Mouse (Mus musculus) hindbrain, embryonic 15.5 days (tissue): ENCODE measurements at regions not wholly inside any gene's neighbourhood (a gene's known extent, or its start where the extent isn't known, plus 50 kb on each side); places are given as distances from the start of the nearest gene placed in this dataset.
A peak's percentile ranks its signal among the peaks of the same experiment; 100 is the strongest.

Experiments used
- ATAC-seq: fragments of 200-750 bp; cut with Nextera tagmentation; 2 replicates; pipeline ENCODE4 v1.8.0; 2017; ENCODE audit warnings: low read depth, moderate number of reproducible peaks, moderate TSS enrichment; ENCODE audit not compliant: low FRiP score
- H3K27ac ChIP-seq: fragments of 300-500 bp; sonication (generic); replicated peaks from 2 replicates; pipeline ENCODE4 v1.5.1; 2015; ENCODE audit warnings: mild to moderate bottlenecking, inconsistent platforms
- H3K27me3 ChIP-seq: fragments of 300-500 bp; sonication (generic); 2 replicates; pipeline ENCODE4 v1.6.1; 2015; ENCODE audit warnings: control low read depth, inconsistent platforms
- H3K36me3 ChIP-seq: fragments of 300-500 bp; sonication (generic); 2 replicates; pipeline ENCODE4 v1.6.1; 2015; ENCODE audit warnings: control low read depth, inconsistent platforms
- H3K4me1 ChIP-seq: fragments of 300-500 bp; sonication (generic); replicated peaks from 2 replicates; pipeline ENCODE4 v1.6.1; 2015; ENCODE audit warnings: control low read depth, inconsistent platforms
- H3K4me2 ChIP-seq: fragments of 300-500 bp; sonication (generic); 2 replicates; pipeline ENCODE4 v1.6.1; 2015; ENCODE audit warnings: moderate library complexity, mild to moderate bottlenecking, inconsistent platforms
- H3K4me3 ChIP-seq: fragments of 300-500 bp; sonication (generic); 2 replicates; pipeline ENCODE4 v1.5.1; 2015; ENCODE audit warnings: mild to moderate bottlenecking, inconsistent platforms
- H3K9ac ChIP-seq: fragments of 300-500 bp; sonication (generic); 2 replicates; pipeline ENCODE4 v1.6.1; 2015; ENCODE audit warnings: inconsistent platforms
- H3K9me3 ChIP-seq: fragments of 300-500 bp; sonication (generic); 2 replicates; pipeline ENCODE4 v1.6.1; 2016; ENCODE audit warnings: control low read depth, inconsistent platforms
- WGBS: fragments of 180-500 bp; shearing (Covaris S2); methylation state at CpG from one replicate; pipeline ENCODE4 v1.1.7; 2015; 5-methylcytosine and 5-hydroxymethylcytosine counted together

DNA sequence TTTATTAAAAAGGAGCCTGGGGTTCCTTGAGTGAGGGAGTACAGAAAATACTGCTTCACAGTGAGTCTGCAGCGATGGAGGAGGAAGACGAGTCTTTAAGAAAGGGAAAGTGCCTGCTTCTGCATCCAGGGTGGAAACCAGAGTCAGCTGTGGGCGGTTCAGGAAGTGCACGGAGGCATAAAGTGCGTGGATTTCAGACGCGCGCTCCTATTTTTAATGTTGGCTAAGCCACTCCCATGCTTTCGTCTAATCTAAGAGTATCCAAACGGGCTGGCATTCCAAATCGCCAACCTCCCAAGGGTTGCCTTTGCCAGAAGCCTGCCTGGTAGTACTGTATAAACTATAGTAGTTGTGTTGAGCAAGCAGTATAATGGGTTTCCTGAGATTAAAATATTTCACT, 50.4 kb upstream of the Nap1l1 start:
- Histone ChIP-seq H3K27me3 (no peaks in the 10 kb centered on the region), H3K4me1 (peaks cover 24% of the 10 kb centered on the region), H3K36me3 (no peaks in the 10 kb centered on the region), H3K4me3 (no peak overlapping the region), H3K9ac (no peak overlapping the region), H3K27ac (no peak overlapping the region), H3K4me2 (peak overlapping the region; percentile 30), H3K9me3 (no peaks in the 10 kb centered on the region)
- ATAC-seq: no peak
- 32% methylated on average over 11 of the region's 11 CpGs for WGBS
